Mouse (Mus musculus): ENCODE measurements around the gene Tmeff1. TPM values are rescaled to one million over a fixed set of nuclear protein-coding genes. Genes with fewer than 3 reads are reported as not detected.
"Not testable (repeated sequence)": the region's sequence is repeated elsewhere in the genome, so short reads cannot be mapped to it uniquely, and the experiment has no call there.

Gene Tmeff1
- total RNA-seq, 2 experiments from 2014 or later = 0.57 to 1.2 TPM

- DNase-seq = no peak
- intact Hi-C loops (cut with DNase I) = no loop called here
These were observed 79.0 kb downstream of the Tmeff1 start for GRCm38 (mm10) chr4:48664021-48664420.

GRCm38 (mm10) chr4:48667279-48667678, 82.3 kb downstream of the Tmeff1 start:
- no peak for DNase-seq
- intact Hi-C loops (cut with DNase I) = loop anchor here (5.0 kb wide), 1 partner anchor 125 kb away; no protein-coding TSS in a partner anchor

GRCm38 (mm10) chr4:48672915-48673314, 87.9 kb downstream of the Tmeff1 start:
- intact Hi-C loops (cut with DNase I) = no loop called here

GRCm38 (mm10) chr4:48674412-48674811, 89.4 kb downstream of the Tmeff1 start:
- DNase-seq = no peak
- intact Hi-C loops (cut with DNase I) = no loop called here

More at GRCm38 (mm10) chr4:48672915-48673314, 87.9 kb downstream of the Tmeff1 start:
- no peak for DNase-seq

GRCm38 (mm10) chr4:48676570-48677185, 91.7 kb downstream of the Tmeff1 start:
- no peak for DNase-seq
- intact Hi-C loops (cut with DNase I) = loop anchor here (5.0 kb wide), 2 partner anchors 89 to 199 kb away; partner anchors contain the start of gene Tmeff1

- DNase-seq = no peak
- intact Hi-C loops (cut with DNase I) = loop anchor here (5.0 kb wide), 2 partner anchors 90 to 200 kb away; partner anchors contain the start of gene Tmeff1
These were observed 92.3 kb downstream of the Tmeff1 start for GRCm38 (mm10) chr4:48677276-48677675.

- intact Hi-C loops (cut with DNase I) = loop anchor here (5.0 kb wide), 2 partner anchors 91 to 201 kb away; partner anchors contain the start of gene Tmeff1
- no peak for DNase-seq
These were observed 92.8 kb downstream of the Tmeff1 start for GRCm38 (mm10) chr4:48677812-48678211.

GRCm38 (mm10) chr4:48678793-48679192, 93.8 kb downstream of the Tmeff1 start:
- intact Hi-C loops (cut with DNase I) = loop anchor here (5.0 kb wide), 2 partner anchors 91 to 201 kb away; partner anchors contain the start of gene Tmeff1
- no peak for DNase-seq

- intact Hi-C loops (cut with DNase I) = loop anchor here (5.0 kb wide), 2 partner anchors 92 to 202 kb away; partner anchors contain the start of gene Tmeff1
- DNase-seq = not testable (repeated sequence)
These were observed 94.8 kb downstream of the Tmeff1 start for GRCm38 (mm10) chr4:48679728-48680127.

GRCm38 (mm10) chr4:48680214-48680613, 95.2 kb downstream of the Tmeff1 start:
- no peak for DNase-seq
- intact Hi-C loops (cut with DNase I) = no loop called here

GRCm38 (mm10) chr4:48680648-48681343, 95.8 kb downstream of the Tmeff1 start:
- intact Hi-C loops (cut with DNase I) = no loop called here
- no peak for DNase-seq

GRCm38 (mm10) chr4:48683126-48683525, 98.2 kb downstream of the Tmeff1 start:
- no peak for DNase-seq
- intact Hi-C loops (cut with DNase I) = no loop called here

GRCm38 (mm10) chr4:48683633-48684209, 98.7 kb downstream of the Tmeff1 start:
- intact Hi-C loops (cut with DNase I); DNase-seq: not testable (repeated sequence)

GRCm38 (mm10) chr4:48684593-48685187, 99.7 kb downstream of the Tmeff1 start:
- intact Hi-C loops (cut with DNase I) = no loop called here
- no peak for DNase-seq

- intact Hi-C loops (cut with DNase I) = no loop called here
- DNase-seq = no peak
These were observed 103.2 kb downstream of the Tmeff1 start for GRCm38 (mm10) chr4:48688148-48688547.

- intact Hi-C loops (cut with DNase I) = loop anchor here (5.0 kb wide), 1 partner anchor 82 kb away; no protein-coding TSS in a partner anchor
- peak in 1 of 2 experiments; percentile 24 for DNase-seq
These were observed 105.7 kb downstream of the Tmeff1 start for GRCm38 (mm10) chr4:48690640-48691039.

- intact Hi-C loops (cut with DNase I) = loop anchor here (5.0 kb wide), 1 partner anchor 80 kb away; no protein-coding TSS in a partner anchor
- no peak for DNase-seq
These were observed 106.9 kb downstream of the Tmeff1 start for GRCm38 (mm10) chr4:48691793-48692437.

GRCm38 (mm10) chr4:48692736-48693292, 107.8 kb downstream of the Tmeff1 start:
- DNase-seq = no peak
- intact Hi-C loops (cut with DNase I) = loop anchor here (5.0 kb wide), 1 partner anchor 79 kb away; no protein-coding TSS in a partner anchor

GRCm38 (mm10) chr4:48696706-48697105, 111.7 kb downstream of the Tmeff1 start:
- intact Hi-C loops (cut with DNase I) = no loop called here
- no peak for DNase-seq

- intact Hi-C loops (cut with DNase I) = no loop called here
- DNase-seq = no peak
These were observed 112.3 kb downstream of the Tmeff1 start for GRCm38 (mm10) chr4:48697302-48697701.
